Mouse (Mus musculus) adrenal gland, adult 10 weeks (tissue): ENCODE measurements around the gene Jak3. TPM values are rescaled to one million over a fixed set of nuclear protein-coding genes. Genes with fewer than 3 reads are reported as not detected.

Source experiments
- polyA plus RNA-seq: library from polyadenylated mRNA; stranded (reverse); fragments of 350-450 nt; fragmentation: Illumina TruSeq; extraction: RNeasy Lipid Tissue Mini Kit (QIAGEN cat#74804); gene quantifications from one replicate; pipeline ENCODE4 v1.2.3, GENCODE M21; 2014; ENCODE audit warnings: low read depth, low replicate concordance

The Jak3 gene
- polyA plus RNA-seq = not detected

GRCm38 (mm10) chr8:71676020-71676741 lies at the start of gene Jak3:
Gene Jak3, plus strand, starts transcription at chr8:71676296.

GRCm38 (mm10) chr8:71671549-71671965 lies 4.5 kb upstream of the Jak3 start, which contains the start of gene Unc13a:
Gene Unc13a, minus strand, starts transcription at chr8:71671757.

GRCm38 (mm10) chr8:71689028-71689427 lies 12.9 kb downstream of the Jak3 start, which contains the start of gene Insl3:
Gene Insl3, plus strand, starts transcription at chr8:71689214.

GRCm38 (mm10) chr8:71701414-71702086 lies 25.5 kb downstream of the Jak3 start, which contains the start of gene B3gnt3:
Gene B3gnt3, minus strand, starts transcription at chr8:71701789.

GRCm38 (mm10) chr8:71725122-71725924 lies 49.2 kb downstream of the Jak3 start, which contains the start of gene Fcho1:
Gene Fcho1, minus strand, starts transcription at chr8:71725716.

Other genes with a start within 250 kb of the Jak3 start
- gene Abhd8, start 212.6 kb upstream of the Jak3 start, polyA plus RNA-seq = 1.1 TPM
- gene Mrpl34, start 211.3 kb upstream of the Jak3 start, polyA plus RNA-seq = 10.8 TPM
- gene Dda1, start 207.1 kb upstream of the Jak3 start, polyA plus RNA-seq = 3.4 TPM
- gene Ano8, start 190.3 kb upstream of the Jak3 start, polyA plus RNA-seq = 1.0 TPM
- 1.6 TPM for gene Gtpbp3, start 188.2 kb upstream of the Jak3 start, polyA plus RNA-seq
- gene Plvap, start 164.5 kb upstream of the Jak3 start, polyA plus RNA-seq = 4.8 TPM
- gene Ccdc194, start 150.6 kb upstream of the Jak3 start, polyA plus RNA-seq = not detected
- gene Bst2, start 138.8 kb upstream of the Jak3 start, polyA plus RNA-seq = 6.9 TPM
- 0.70 TPM for gene Mvb12a, start 133.4 kb upstream of the Jak3 start, polyA plus RNA-seq
- gene Tmem221, start 117.4 kb upstream of the Jak3 start, polyA plus RNA-seq = 3.8 TPM
- 0.35 TPM for gene Nxnl1, start 109.7 kb upstream of the Jak3 start, polyA plus RNA-seq
- 14.2 TPM for gene Slc27a1, start 107.4 kb upstream of the Jak3 start, polyA plus RNA-seq
- 0.82 TPM for gene Pgls, start 84.1 kb upstream of the Jak3 start, polyA plus RNA-seq
- not detected for gene Fam129c, start 78.6 kb upstream of the Jak3 start, polyA plus RNA-seq
- 54.8 TPM for gene Colgalt1, start 65.3 kb upstream of the Jak3 start, polyA plus RNA-seq
- gene Unc13a, start 4.5 kb upstream of the Jak3 start, polyA plus RNA-seq = 0.70 TPM
- not detected for gene Insl3, start 12.9 kb downstream of the Jak3 start, polyA plus RNA-seq
- gene B3gnt3, start 25.5 kb downstream of the Jak3 start, polyA plus RNA-seq = 9.2 TPM
- not detected for gene Fcho1, start 49.4 kb downstream of the Jak3 start, polyA plus RNA-seq
- 19.0 TPM for gene Zfp709, start 205.7 kb downstream of the Jak3 start, polyA plus RNA-seq
- 14.7 TPM for gene Zfp882, start 232.3 kb downstream of the Jak3 start, polyA plus RNA-seq
- gene Zfp617, start 232.3 kb downstream of the Jak3 start, polyA plus RNA-seq = 130 TPM